Mouse (Mus musculus) testis, postnatal 14 days (tissue): ENCODE measurements at regions not wholly inside any gene's neighbourhood (a gene's known extent, or its start where the extent isn't known, plus 50 kb on each side); places are given as distances from the start of the nearest gene placed in this dataset.
A peak's percentile ranks its signal among the peaks of the same experiment; 100 is the strongest.

Experiments
- DNase-seq: peaks from one replicate; pipeline ENCODE4 v3.0.0; 2021; ENCODE audit warnings: low spot score

GRCm38 (mm10) chr16:72152920-72153319 lies 155.2 kb upstream of the Robo1 start:
- DNase-seq, result no peak

- no peak for DNase-seq
These were observed 150.2 kb upstream of the Robo1 start for GRCm38 (mm10) chr16:72157913-72158312.

GRCm38 (mm10) chr16:72159411-72159810 lies 148.7 kb upstream of the Robo1 start:
- no peak for DNase-seq

- no peak for DNase-seq
These were observed 132.4 kb upstream of the Robo1 start for GRCm38 (mm10) chr16:72175727-72176126.

- DNase-seq, result no peak
These were observed 113.8 kb upstream of the Robo1 start for GRCm38 (mm10) chr16:72194320-72194719.

GRCm38 (mm10) chr16:72215360-72216013 lies 92.6 kb upstream of the Robo1 start:
- peak; percentile 4 for DNase-seq

- no peak for DNase-seq
These were observed 90.1 kb upstream of the Robo1 start for GRCm38 (mm10) chr16:72218021-72218420.

GRCm38 (mm10) chr16:72221912-72222502 lies 86.1 kb upstream of the Robo1 start:
- DNase-seq, result no peak

GRCm38 (mm10) chr16:72223860-72224259 lies 84.2 kb upstream of the Robo1 start:
- no peak for DNase-seq

- DNase-seq, result no peak
These were observed 82.8 kb upstream of the Robo1 start for GRCm38 (mm10) chr16:72225157-72225880.

GRCm38 (mm10) chr16:72234366-72234765 lies 73.7 kb upstream of the Robo1 start:
- DNase-seq, result no peak

- DNase-seq, result no peak
These were observed 68.5 kb upstream of the Robo1 start for GRCm38 (mm10) chr16:72239631-72240030.

- no peak for DNase-seq
These were observed 51.7 kb upstream of the Robo1 start for GRCm38 (mm10) chr16:72256388-72256787.
